Mouse (Mus musculus) limb, embryonic 12.5 days (tissue): Measurements from ENCODE around the gene Med15. TPM values are rescaled to one million over a fixed set of nuclear protein-coding genes. Genes with fewer than 3 reads are reported as not detected.
"Not testable (repeated sequence)": the region's sequence is repeated elsewhere in the genome, so short reads cannot be mapped to it uniquely, and the experiment has no call there.

ENCODE experiments used
- ATAC-seq: fragments of 200-750 bp; cut with Nextera tagmentation; 2 replicates; pipeline ENCODE4 v1.8.0; 2017; ENCODE audit warnings: low read depth, moderate TSS enrichment; ENCODE audit not compliant: insufficient number of reproducible peaks, insufficient read depth, low FRiP score, low TSS enrichment
- H3K27ac ChIP-seq: fragments of 300-500 bp; sonication (generic); 2 replicates; pipeline ENCODE4 v1.5.1; 2016; ENCODE audit warnings: mild to moderate bottlenecking, moderate library complexity
- H3K27me3 ChIP-seq: fragments of 300-500 bp; sonication (generic); 2 replicates; pipeline ENCODE4 v1.6.1; 2016; ENCODE audit warnings: mild to moderate bottlenecking, moderate library complexity
- H3K36me3 ChIP-seq: fragments of 300-500 bp; sonication (generic); 2 replicates; pipeline ENCODE4 v1.6.1; 2016; ENCODE audit warnings: mild to moderate bottlenecking, moderate library complexity
- H3K4me1 ChIP-seq: fragments of 300-500 bp; sonication (generic); replicated peaks from 2 replicates; pipeline ENCODE4 v1.6.1; 2016
- H3K4me2 ChIP-seq: fragments of 300-500 bp; sonication (generic); 2 replicates; pipeline ENCODE4 v1.6.1; 2016; ENCODE audit warnings: mild to moderate bottlenecking, moderate library complexity
- H3K4me3 ChIP-seq: fragments of 300-500 bp; sonication (generic); replicated peaks from 2 replicates; pipeline ENCODE4 v1.5.1; 2016; ENCODE audit warnings: mild to moderate bottlenecking
- H3K9ac ChIP-seq: fragments of 300-500 bp; sonication (generic); replicated peaks from 2 replicates; pipeline ENCODE4 v1.6.1; 2016; ENCODE audit warnings: mild to moderate bottlenecking, moderate library complexity
- H3K9me3 ChIP-seq: fragments of 300-500 bp; sonication (generic); 2 replicates; pipeline ENCODE4 v1.6.1; 2016; ENCODE audit warnings: mild to moderate bottlenecking, moderate library complexity
- WGBS: fragments of 180-500 bp; shearing (Covaris S2); methylation state at CpG from one replicate; pipeline ENCODE4 v1.1.7; 2016; 5-methylcytosine and 5-hydroxymethylcytosine counted together
- polyA plus RNA-seq: library from polyadenylated mRNA; unstranded; fragments of >200 nt; fragmentation: Nextera tagmentation; extraction: Ambion mirVana; gene quantifications from 2 replicates; pipeline ENCODE4 v1.2.1, GENCODE M21; 2016

The Med15 gene
- polyA plus RNA-seq, 1 experiment from 2014 or later: 44.2 TPM

GRCm38 (mm10) chr16:17616212-17616611, 116.5 kb downstream of the Med15 start:
- no peak overlapping the region for H3K27ac ChIP-seq
- ATAC-seq: no peak
- H3K4me1 ChIP-seq: peaks cover 16% of the 10 kb centered on the region

GRCm38 (mm10) chr16:17614740-17615139, 118.0 kb downstream of the Med15 start:
- not testable (repeated sequence) for H3K4me1 ChIP-seq, H3K4me2 ChIP-seq, H3K27me3 ChIP-seq, ATAC-seq, H3K4me3 ChIP-seq, H3K27ac ChIP-seq, H3K9ac ChIP-seq, H3K36me3 ChIP-seq, H3K9me3 ChIP-seq
- WGBS: 91% methylated on average over 6 of the region's 6 CpGs

More at GRCm38 (mm10) chr16:17616212-17616611, 116.5 kb downstream of the Med15 start:
- Histone ChIP-seq H3K9ac (no peak overlapping the region), H3K4me3 (no peak overlapping the region), H3K9me3 (no peaks in the 10 kb centered on the region), H3K27me3 (no peaks in the 10 kb centered on the region), H3K4me2 (no peak overlapping the region), H3K36me3 (no peaks in the 10 kb centered on the region)
- WGBS: 84% methylated on average over 5 of the region's 5 CpGs

GRCm38 (mm10) chr16:17611383-17611782, 121.3 kb downstream of the Med15 start:
- WGBS: 72% methylated on average over 4 of the region's 4 CpGs
- Histone ChIP-seq H3K9me3 (no peaks in the 10 kb centered on the region; the same call in 1 of the 2 replicates), H3K9ac (no peak overlapping the region), H3K36me3 (no peaks in the 10 kb centered on the region), H3K4me1 (no peaks in the 10 kb centered on the region), H3K27ac (no peak overlapping the region), H3K4me2 (no peak overlapping the region), H3K27me3 (no peaks in the 10 kb centered on the region), H3K4me3 (no peak overlapping the region)
- ATAC-seq: no peak

DNA sequence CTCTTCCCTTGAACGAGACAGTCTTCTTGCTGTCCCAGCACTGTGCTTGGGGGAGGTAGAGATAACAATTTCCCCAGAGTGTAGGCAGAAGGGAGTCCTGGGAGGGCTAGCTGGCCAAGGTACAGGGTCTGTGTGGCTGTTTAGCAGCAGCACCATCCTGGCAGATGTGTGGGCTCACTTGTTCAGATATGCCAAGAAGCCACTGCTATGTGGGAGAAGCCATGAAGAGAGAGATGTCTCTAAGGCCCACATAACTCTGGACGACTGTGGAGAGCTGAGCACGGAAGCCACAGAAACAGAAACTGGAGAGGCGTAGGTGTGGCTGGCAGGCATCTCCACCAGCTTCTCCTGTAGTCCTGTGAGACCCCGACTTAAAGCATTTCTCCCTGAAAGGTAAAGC, 127.0 kb downstream of the Med15 start:
- no peaks in the 10 kb centered on the region; the same call in 1 of the 2 replicates for H3K9me3 ChIP-seq
- WGBS: 79% methylated on average over 5 of the region's 5 CpGs
- no peak overlapping the region for H3K4me3 ChIP-seq
- H3K27me3 ChIP-seq: no peaks in the 10 kb centered on the region; the same call in 1 of the 2 replicates
- H3K4me1 ChIP-seq: no peaks in the 10 kb centered on the region
- H3K36me3 ChIP-seq: no peaks in the 10 kb centered on the region
- ATAC-seq: no peak
- no peak overlapping the region for H3K27ac ChIP-seq
- H3K9ac ChIP-seq: no peak overlapping the region
- H3K4me2 ChIP-seq: no peak overlapping the region

- no peak for ATAC-seq
- Histone ChIP-seq H3K27me3 (no peaks in the 10 kb centered on the region; the same call in 1 of the 2 replicates), H3K36me3 (no peaks in the 10 kb centered on the region), H3K4me3 (no peak overlapping the region), H3K9ac (no peak overlapping the region), H3K4me1 (no peaks in the 10 kb centered on the region), H3K9me3 (no peaks in the 10 kb centered on the region; the same call in 1 of the 2 replicates), H3K4me2 (no peak overlapping the region), H3K27ac (no peak overlapping the region)
- WGBS: 72% methylated on average over 4 of the region's 4 CpGs
Observed at GRCm38 (mm10) chr16:17604941-17605340, 127.8 kb downstream of the Med15 start.

Other genes with a start within 250 kb of the Med15 start
- 0.45 and 0.55 TPM in 2 replicates for gene Aifm3, start 243.3 kb downstream of the Med15 start, polyA plus RNA-seq
- gene Lztr1, start 224.2 kb downstream of the Med15 start, polyA plus RNA-seq: 104 and 111 TPM in 2 replicates
- 72.0 and 75.6 TPM in 2 replicates for gene Thap7, start 201.8 kb downstream of the Med15 start, polyA plus RNA-seq
- gene Lrrc74b, start 171.6 kb downstream of the Med15 start, polyA plus RNA-seq: not detected in 2 replicates
- 0.26 and 0.33 TPM in 2 replicates for gene P2rx6, start 171.0 kb downstream of the Med15 start, polyA plus RNA-seq
- 2.7 and 2.9 TPM in 2 replicates for gene Slc7a4, start 149.7 kb downstream of the Med15 start, polyA plus RNA-seq
- 50.6 and 52.1 TPM in 2 replicates for gene Smpd4, start 113.5 kb downstream of the Med15 start, polyA plus RNA-seq
- gene Ccdc74a, start 86.4 kb downstream of the Med15 start, polyA plus RNA-seq: 8.2 and 11.9 TPM in 2 replicates
- gene Klhl22, start 26.7 kb upstream of the Med15 start, polyA plus RNA-seq: 87.7 and 88.5 TPM in 2 replicates
- 41.0 and 46.3 TPM in 2 replicates for gene Scarf2, start 64.4 kb upstream of the Med15 start, polyA plus RNA-seq
- gene B830017H08Rik, start 100.2 kb upstream of the Med15 start, polyA plus RNA-seq: 0.27 and 0.56 TPM in 2 replicates
- 2.9 and 3.6 TPM in 2 replicates for gene Car15, start 105.5 kb upstream of the Med15 start, polyA plus RNA-seq
- gene Gm20518, start 158.8 kb upstream of the Med15 start, polyA plus RNA-seq: 0.31 and 0.36 TPM in 2 replicates
- gene Tssk1, start 161.3 kb upstream of the Med15 start, polyA plus RNA-seq: not detected in 2 replicates
- 102 and 105 TPM in 2 replicates for gene Dgcr2, start 165.7 kb upstream of the Med15 start, polyA plus RNA-seq
- not detected in 2 replicates for gene Tssk2, start 165.7 kb upstream of the Med15 start, polyA plus RNA-seq
- gene Ess2, start 178.5 kb upstream of the Med15 start, polyA plus RNA-seq: 50.6 and 54.7 TPM in 2 replicates
- not detected in 2 replicates for gene Gsc2, start 182.2 kb upstream of the Med15 start, polyA plus RNA-seq
- 79.5 and 83.0 TPM in 2 replicates for gene Slc25a1, start 195.3 kb upstream of the Med15 start, polyA plus RNA-seq
- gene Vpreb2, start 247.5 kb upstream of the Med15 start, polyA plus RNA-seq: not detected in 2 replicates